Mouse (Mus musculus) heart, adult 11 months (tissue): ENCODE results near the gene Rab3d.

ENCODE experiments used
- DNase-seq: peaks from one replicate; pipeline ENCODE4 v3.0.0; 2022

Gene Rab3d

DNA sequence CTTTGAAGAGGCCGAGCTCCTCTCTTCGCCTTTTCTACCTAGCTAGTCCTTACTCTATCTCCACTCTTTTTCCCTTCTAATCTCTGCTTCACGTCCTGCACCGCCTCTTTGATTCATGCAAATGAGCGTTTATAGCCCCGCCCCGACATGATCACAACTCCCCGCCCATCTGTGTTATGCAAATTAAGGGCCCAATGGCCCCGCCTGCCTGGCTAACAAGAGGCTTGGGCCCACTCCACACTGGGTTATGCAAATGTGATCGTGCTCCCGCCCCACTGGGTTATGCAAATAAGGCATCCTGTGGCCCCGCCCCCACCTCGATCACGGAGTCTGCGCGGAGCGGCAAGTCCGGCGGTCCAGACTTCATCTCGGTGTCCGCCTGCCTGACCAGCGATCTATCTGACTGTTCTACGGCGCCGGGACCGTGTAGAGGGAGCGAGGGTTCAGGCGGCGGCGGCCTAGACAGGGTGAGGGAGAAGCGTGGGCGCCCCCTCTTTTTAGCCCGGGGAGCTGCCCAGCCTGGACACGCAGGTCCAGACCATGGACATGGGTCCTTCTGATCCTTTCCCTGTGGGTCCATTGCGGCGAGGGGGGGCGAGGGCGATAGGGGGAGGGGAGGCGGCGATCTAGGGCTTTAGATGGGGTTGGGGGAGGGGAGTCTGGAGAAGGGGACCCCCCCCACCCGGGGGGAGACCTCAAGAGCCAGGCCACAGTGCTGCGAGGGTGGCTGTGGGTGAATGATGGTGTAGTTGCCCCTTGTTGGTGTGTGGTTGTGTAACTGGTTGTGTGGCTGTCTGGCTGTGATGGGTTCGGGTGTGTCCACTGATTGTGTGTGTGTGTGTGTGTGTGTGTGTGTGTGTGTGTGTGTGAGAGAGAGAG is 18.9 kb upstream of the Rab3d start, which contains the start of gene Plppr2:
TSS of gene Plppr2 (plus strand) at position 342 of the 879 bp plus-strand sequence.
- DNase-seq: peak; percentile 99

DNA sequence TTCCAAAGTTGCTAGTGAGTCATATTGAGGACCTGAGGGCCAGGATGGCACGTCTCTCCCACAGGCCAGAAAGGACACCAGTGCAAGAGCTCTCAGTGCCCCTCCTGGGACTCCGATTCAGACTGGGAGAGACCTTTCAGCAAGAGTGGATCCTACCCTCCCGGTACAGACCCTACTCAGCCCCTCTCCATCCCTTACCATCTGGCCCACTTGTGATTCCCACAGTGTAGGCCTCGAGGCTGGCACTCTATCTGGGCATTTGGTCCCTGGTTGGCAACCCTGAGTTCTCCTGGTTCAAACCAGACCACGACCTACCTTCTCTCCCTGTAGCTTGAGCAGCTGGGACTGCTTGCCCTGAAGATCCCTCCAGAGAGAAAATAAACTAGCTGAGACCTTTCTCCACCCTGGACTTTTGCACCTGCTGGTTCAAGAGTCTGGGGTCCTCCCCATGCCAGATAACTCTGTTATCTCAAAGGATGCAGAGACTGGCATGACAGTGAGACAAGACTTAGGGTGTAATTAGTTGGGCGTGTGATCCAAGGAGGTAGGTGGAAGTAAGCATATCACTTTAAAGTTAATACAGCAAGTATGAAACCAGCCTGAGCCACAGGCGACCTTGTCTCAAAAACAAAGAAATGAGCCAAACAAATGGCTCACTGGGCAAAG is 17.6 kb upstream of the Rab3d start:
- peak; percentile 87 for DNase-seq

DNA sequence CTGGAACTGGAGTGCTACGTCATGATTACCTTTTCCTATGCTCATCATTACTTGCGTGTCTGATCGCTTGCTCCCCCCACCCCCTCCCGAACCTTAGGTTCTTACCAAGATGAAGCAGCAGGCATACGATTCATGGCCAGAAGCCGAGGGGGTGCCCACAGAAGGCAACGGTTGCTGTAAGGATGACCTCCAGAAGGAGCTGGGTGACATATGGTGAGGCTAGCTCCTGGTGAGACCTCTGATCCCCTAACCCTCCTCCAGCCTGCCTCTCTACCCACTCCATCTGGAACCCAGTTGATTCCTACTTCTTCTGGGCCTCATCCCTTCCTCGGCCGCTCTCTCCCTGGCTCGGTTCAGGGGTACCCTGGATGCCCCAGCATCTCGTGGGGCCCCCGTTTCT is 16.0 kb upstream of the Rab3d start:
- no peak for DNase-seq

DNA sequence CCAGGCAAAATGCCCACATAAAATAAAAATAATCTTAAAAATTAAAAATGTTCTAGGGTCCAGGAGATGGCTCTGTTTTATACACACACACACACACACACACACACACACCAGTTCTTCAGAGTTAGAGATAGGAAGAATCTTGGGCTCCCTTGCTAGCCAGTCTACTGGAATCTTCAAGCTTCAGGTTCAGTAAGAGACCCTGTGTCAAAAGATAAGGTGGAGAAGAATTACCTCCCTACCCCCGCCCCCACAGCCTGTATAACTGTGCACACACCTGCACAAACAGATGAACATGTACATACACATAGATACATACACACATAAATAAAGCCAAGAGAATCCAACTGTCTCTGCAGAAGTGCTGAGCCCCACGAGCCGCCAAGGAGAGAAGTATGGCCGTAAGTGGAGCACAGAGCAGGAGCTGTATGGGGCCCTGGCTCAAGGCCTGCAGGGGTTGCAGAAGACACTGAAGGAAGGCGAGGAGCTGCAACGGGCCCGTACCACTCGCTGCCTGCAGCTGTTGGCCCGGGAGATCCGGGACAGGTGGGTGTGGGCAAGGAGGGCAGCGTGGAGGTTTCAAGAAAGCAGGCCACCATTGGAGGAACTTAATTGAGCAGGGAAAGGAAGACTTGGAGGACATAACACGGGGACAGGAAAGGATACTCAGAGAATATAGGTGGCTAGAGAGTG is 14.6 kb upstream of the Rab3d start:
- DNase-seq: peak; percentile 89

DNA sequence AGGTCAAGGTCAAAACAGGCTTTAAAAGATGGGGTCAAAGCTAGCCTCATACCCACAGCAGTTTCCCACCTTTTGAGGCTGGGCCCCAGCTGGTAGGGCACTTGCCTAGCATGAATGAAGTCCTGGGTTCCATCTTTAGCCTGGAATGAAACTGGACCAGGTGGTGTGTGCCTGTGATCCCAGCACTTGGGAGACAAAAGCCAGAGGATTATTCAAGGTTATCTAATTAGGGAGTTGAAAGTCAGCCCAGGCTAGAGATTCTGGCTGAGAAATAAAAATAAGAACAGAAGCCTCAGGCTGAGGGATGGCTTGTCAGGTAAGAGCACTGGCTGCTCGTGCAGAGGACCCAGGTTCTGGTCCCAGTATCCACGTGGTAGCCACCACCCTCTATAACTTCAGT is 14.0 kb upstream of the Rab3d start:
- peak; percentile 91 for DNase-seq

DNA sequence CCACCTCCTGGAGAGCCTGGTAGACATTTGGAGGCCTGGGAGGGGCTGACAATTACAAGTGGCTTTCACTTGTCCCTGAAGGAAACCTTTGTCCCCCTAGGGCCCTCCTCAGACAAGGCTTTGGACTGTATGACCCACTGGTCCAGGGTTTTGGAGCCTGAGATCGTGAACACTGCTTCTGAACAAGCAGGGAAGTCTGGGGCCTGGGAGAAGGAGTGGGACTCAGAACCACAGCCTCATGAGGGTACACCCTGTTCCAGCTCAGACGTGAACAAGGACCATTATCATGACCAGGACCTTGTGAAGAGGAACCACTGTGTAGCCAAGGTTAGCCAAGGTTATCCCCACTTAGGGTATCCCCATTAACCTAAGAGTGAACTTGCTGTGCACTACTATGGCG is 11.2 kb upstream of the Rab3d start:
- peak; percentile 90 for DNase-seq

DNA sequence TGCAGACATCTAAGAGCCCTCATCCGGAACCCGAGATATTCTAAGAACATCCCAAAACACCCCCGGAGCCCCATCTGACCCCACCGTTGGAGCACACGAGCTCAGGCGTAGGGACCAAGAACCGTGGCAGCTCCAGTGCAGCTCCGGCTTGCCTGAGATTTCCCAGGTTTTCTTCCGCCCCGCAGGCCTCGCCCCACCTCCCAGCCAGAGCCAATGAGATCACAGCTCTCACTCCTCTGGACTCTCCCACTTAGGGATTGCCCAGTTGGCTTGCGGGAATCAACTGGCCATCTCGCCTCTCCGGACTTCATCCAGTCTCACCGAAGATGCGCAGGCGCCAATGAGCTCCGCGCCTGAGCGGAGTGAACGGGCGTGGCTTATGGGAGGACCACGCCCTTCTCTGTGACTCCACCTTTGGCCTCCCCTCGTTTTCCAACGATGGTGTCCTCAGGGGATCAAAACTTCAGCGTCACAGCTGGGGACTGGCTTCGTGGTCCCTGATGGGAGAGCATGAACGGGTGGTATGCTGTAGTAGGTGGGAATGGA is 9.3 kb upstream of the Rab3d start, which contains the start of the genes Ccdc159 and Tmem205:
TSS of gene Ccdc159 (plus strand) at position 264 of the 546 bp plus-strand sequence.
TSS of gene Tmem205 (minus strand) at position 349 of the 546 bp plus-strand sequence.
- DNase-seq: peak; percentile 100

DNA sequence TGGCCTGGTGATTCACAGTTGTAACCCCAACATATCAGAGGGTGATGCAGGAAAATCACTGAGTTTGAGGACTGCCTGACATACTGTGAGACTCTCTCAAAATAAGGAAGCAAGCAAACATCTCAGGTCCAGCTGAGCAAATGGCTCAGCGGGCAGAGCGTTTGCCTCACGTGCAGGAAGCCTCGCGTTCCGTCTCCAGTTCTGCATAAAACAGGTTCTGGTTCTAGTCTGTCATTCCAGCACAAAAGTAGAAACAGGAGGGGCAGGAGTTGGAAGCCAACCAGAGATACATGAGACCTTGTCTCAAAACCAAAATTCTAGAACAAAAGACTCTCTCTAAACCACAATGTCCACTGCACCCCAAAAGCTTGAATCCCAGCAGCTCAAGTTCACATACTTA is 8.8 kb upstream of the Rab3d start:
- DNase-seq: no peak

DNA sequence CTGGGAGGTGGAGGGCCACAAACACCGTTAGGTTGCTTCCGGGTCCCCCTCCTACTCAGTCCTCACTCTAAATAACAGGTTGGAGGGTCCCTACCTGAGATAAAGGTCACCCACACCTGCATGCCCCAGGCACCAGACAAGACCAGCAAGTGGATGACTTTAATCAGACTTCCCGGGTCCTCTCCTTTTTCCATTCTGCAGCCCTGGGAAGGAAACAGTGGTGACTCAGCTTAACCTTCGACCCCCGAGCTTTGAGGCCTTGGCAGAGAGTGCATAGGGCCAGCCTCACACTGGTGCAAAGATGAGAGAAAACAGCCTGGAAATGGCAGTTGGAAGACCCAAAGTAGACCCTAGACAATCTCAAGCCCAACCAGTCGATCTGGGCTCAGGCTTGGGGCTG is 8.2 kb upstream of the Rab3d start:
- DNase-seq: peak; percentile 94

DNA sequence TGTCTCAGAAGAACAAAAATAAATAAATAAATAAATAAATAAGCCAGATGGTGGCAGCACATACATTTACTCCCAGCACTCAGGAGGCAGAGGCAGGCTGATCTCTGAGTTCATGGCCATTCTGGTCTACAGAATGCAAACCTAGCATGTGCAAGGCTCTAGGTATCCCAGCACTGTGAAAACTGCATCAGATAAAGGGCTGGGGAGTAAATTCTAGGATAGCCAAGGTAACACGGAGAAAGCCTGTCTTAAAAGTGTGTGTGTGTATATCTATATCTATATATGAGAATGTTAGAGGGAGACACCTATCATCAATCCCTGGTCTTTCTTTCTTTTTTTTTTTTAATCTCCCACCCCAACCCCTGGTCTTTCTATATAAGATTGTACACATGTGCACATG is 7.5 kb upstream of the Rab3d start:
- DNase-seq: no peak

DNA sequence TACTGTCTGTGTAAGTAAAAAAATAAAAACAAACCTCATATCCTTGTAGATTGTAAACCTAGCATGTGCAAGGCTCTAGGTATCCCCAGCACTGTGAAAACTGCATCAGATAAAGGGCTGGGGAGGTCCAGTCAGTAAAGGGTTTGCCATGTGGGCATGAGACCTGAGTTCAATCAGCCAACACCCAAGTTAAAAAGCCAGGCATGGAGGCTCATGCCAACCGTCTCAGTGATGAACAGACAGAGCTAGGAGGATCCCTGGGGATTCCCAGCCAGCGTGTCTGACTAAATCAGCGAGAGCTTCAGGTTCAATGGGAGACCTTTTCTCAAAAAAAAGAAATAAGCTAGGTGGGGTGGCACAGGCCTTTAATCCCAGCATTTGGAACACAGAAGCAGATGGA is 7.0 kb upstream of the Rab3d start:
- no peak for DNase-seq

DNA sequence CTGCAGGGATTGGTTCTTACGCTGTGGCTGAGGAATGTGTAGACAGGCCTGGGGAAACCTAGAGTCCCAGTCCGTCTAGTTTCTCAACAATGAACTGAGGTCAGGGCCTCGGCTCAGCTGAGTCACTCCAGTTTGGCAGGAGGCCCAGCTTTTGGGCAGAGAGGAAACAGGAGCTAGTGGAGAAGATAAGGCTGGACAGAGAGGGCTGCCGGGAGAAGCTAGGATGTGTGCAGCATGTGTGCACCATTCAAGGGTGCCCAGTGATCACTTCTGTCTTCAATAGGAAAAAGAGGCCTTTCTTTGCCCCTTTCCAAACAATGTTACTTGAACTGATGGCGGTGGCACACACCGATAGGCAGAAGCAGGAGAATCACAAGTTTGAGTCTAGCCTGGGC is 6.1 kb upstream of the Rab3d start:
- peak; percentile 100 for DNase-seq

DNA sequence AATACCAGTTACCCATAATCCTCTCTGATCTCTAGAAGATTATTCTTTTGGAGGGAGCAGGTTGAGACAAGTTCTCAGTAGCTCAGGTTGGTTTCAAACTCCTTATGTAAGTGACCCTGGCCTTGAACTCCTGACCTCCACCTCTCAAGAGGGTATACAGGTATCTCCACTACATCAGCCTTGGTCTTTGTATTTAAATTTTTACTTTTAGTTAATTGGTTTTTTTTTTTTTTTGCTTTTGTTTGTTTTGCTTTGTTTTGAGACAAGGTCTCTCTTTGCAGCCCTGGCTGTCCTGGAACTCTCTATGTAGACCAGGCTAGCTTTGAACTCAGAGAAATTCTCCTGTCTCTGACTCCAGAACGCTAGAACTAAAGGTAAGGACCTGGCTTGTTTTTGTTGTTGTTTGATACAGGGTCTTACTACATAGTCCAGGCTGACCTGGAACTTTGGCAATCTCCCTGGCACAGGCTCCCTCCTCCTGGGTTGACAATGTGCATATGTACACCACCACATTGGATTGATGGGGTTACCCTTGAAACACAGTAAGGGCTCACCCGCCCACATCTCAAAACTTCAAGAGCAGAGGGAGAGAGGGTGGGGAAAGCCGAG is 5.6 kb upstream of the Rab3d start:
- DNase-seq: peak; percentile 86

DNA sequence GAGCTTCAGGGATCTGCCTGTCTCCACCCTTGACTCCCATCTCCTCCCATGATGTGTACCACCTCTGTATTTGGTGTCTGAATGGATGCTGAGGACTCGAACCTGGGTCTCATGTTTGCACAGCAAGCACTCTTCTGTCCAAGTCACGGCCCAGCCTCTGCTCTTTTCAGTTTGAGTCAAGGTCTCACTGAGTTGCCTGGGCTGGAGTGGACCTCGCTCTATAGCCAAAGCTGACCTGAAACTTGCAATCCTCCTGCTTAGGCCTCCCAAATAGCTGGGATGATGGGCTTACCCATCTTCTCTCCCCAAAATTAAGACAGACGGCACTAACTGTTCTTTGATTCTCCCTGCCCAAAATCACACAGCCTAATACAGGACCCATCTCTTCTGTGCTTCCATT is 5.0 kb upstream of the Rab3d start:
- DNase-seq: no peak

DNA sequence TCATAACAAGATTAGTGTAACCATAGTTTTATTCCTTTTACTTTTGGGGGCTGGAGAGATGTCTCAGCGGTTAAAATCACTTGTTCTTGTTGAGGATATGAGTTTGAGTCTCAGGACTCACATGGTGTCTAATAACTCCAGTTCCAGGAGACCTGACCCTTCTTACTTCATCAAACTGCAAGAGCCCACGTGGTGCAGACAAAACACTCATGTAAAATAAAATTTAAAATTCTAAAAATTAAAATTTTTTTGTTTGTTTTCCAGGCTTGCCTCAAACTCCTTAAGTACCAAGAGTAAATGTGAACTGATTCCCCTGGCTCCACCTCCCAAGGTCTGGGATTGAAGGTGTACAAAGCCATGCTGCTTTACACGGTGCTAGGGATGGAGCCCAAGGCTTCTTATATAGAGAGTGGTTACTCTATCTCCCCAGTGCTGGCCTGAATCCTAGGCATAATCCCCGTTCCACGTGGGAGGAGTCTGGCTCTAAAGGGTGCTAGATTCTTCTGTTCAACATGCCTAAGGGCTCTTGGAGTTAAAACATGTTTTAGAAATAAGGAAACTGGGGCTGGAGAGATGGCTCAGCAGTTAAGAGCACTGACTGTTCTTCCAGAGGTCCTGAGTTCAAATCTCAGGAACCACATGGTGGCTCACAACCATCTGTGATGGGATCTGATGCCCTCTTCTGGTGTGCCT is 846 bp upstream of the Rab3d start:
- DNase-seq: peak; percentile 92

DNA sequence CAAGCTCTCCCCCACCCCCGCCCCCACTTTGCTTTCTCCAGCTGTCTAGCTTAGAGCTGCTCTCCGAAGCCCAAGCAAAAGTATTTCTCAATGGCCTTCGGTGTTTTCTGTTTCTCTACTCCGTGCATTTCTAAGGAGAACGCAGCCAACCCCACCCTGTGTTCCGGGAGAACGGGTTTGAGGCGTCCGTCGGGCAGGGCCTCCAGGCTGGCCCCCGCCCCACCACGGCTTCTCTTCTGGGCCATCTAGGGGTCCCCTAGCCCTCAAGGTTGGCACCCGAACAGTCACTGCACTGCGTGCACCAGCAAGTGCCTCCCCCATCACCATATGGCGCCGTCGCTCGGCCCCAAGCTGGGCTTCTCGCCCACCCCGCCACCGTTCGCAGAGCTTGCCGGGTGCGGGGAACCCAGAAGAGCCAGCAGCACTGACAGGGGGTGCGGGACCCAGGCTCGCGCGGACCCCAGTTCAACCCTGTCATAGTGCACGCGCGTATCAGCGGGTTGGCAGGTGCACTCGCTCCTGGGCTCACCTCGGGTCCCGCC is 428 bp downstream of the Rab3d start:
- no peak for DNase-seq

DNA sequence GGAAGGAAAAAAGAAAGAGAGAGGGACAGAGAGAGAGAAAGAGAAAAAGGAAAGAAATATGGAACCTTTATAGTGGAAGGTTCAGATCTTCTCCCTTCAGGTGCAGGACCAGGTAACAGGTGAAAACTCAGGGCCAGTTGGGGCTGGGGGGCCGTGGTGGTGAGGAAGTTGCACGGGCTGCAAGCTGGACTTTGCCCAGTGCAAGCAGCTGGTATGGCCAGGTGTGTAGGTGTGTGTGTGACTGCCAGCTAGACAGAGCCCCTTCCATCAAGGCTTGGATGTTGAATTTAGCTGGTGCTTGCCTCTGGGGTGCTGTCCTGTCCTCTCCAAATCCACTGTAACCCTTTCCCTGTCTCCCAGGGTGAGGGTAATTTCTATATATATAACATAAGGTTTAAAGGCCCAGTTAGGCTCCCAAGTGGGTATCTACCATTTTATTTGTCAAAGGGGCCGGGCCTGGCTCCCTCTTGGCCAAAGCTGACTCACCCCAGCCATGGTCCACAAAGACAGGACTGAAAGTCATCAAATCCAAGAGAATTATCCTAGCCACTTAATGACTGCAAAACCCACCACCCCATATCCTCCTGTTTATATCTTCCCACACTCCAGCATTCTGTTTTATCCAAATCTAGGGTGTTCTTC is 1.0 kb downstream of the Rab3d start:
- DNase-seq: peak; percentile 93

DNA sequence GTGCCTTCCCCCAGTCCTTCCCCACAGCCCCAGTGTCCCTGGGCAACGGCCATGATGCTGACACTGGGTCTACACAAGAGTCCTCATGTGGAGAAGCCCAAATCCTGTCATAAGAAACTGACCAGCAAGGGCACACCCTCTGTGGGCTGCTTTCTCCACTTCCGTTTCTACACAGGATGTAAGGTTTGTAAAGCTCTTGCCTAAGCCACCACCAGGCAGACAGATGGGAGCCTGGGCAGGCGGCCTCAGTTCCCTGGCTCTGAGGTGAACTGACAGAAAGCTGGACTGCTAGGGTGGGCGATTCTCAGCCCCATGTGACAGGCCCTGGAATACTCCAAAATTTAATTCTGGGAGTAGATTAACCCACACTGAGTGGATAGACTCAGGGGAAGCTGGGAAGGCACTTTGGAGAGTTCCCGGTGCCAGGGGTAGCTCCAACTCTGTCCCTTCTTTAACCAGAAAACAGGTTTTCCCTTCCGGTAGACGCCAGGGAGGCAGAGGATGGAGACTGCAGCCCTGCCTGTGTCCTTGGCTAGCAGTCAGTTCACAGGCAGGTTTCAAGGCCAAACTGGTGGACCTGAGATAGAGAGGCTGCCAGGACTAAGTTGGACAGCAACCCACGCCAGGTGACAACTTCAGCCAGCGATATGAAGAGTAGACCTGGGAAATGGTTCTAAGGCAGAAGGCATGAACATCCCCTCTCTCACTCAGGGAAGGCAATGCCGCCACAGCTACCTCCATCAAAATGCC is 8.3 kb downstream of the Rab3d start:
- DNase-seq: no peak

DNA sequence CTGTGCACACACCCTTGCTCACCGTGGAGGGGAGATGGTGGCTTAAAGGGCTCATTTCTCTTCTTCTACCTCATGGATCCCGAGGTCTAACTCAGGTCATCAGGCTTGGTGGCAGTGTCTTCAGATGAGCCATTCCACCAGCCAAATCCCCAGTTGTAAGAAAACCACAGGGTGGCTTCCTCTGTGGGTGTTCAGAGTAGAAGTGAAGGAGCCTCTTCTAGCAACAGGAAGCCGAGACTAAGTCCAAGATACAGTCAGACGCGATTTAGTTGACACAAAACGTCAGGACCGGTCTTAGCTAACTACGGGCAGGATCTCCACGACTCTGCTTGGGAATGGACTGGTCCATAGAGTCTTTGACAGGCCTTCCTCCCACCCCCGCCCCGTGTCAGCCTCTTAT is 9.8 kb downstream of the Rab3d start:
- DNase-seq: no peak

DNA sequence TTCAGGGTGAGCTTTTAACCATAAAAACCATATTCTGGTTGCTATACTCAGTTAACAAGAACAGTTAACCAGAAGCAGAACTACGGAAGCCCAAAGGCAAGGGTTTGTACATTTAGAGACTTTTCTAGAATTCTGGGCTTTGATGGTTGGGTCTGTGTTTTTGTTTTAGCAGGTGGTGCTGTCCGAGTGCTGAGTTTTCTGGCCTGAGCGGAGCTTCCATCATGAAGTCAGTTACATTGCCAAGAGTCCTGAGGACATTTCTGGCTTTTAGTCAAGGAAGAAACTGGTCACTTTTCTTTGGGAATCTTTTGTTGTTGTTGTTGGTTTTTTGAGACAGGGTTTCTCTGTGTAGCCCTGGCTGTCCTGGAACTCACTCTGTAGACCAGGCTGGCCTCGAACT is 14.0 kb downstream of the Rab3d start:
- DNase-seq: no peak
